Mouse (Mus musculus) megakaryocyte, embryonic 14.5 days (primary cell): ENCODE data around the gene Upb1. TPM values are rescaled to one million over a fixed set of nuclear protein-coding genes. Genes with fewer than 3 reads are reported as not detected.
A peak's percentile ranks its signal among the peaks of the same experiment; 100 is the strongest.

Experiments
- H3K27me3 ChIP-seq: replicated peaks from 2 replicates; pipeline ENCODE3; 2012; ENCODE audit warnings: inconsistent platforms
- H3K36me3 ChIP-seq: replicated peaks from 2 replicates; pipeline ENCODE3; 2012; ENCODE audit warnings: low read length, inconsistent platforms, mixed read lengths
- H3K4me1 ChIP-seq: 2 replicates; pipeline ENCODE4 v1.6.1; 2012; ENCODE audit warnings: inconsistent platforms
- H3K4me3 ChIP-seq: replicated peaks from 2 replicates; pipeline ENCODE3; 2012; ENCODE audit warnings: moderate library complexity, mild to moderate bottlenecking, inconsistent platforms
- H3K9me3 ChIP-seq: 2 replicates; pipeline ENCODE4 v1.6.1; 2012; ENCODE audit warnings: inconsistent platforms
- FLI1 ChIP-seq: IDR thresholded peaks from 2 replicates; pipeline ENCODE4 v1.6.1; 2012; ENCODE audit warnings: low read length, inconsistent platforms, mixed read lengths
- GATA1 ChIP-seq: IDR thresholded peaks from 3 replicates; pipeline ENCODE4 v1.6.1; 2012; ENCODE audit warnings: mixed read lengths, low read length, inconsistent platforms, borderline replicate concordance
- polyA plus RNA-seq: library from polyadenylated mRNA; stranded (reverse); fragments of >175 nt; gene quantifications from 2 replicates; pipeline ENCODE4 v1.2.3, GENCODE M21; 2012; ENCODE audit warnings: low replicate concordance; ENCODE audit not compliant: insufficient read depth

Upb1 gene
- polyA plus RNA-seq, 1 experiment: not detected

GRCm38 (mm10) chr10:75439211-75439811 is 38.4 kb downstream of the Upb1 start:
- Histone ChIP-seq H3K4me1 (peaks cover 50% of the 10 kb centered on the region), H3K4me3 (peak overlapping the region; percentile 7), H3K27me3 (peaks cover 34% of the 10 kb centered on the region), H3K9me3 (no peaks in the 10 kb centered on the region), H3K36me3 (no peaks in the 10 kb centered on the region)
- TF ChIP-seq FLI1 (no peak), GATA1 (no peak)

- peaks cover 36% of the 10 kb centered on the region for H3K27me3 ChIP-seq
- H3K9me3 ChIP-seq: no peaks in the 10 kb centered on the region
- no peaks in the 10 kb centered on the region for H3K36me3 ChIP-seq
- TF ChIP-seq FLI1: no peak
- no peak for TF ChIP-seq GATA1
- H3K4me3 ChIP-seq: no peak overlapping the region
- peaks cover 62% of the 10 kb centered on the region for H3K4me1 ChIP-seq
Measured at GRCm38 (mm10) chr10:75440756-75441155, 39.8 kb downstream of the Upb1 start.

DNA sequence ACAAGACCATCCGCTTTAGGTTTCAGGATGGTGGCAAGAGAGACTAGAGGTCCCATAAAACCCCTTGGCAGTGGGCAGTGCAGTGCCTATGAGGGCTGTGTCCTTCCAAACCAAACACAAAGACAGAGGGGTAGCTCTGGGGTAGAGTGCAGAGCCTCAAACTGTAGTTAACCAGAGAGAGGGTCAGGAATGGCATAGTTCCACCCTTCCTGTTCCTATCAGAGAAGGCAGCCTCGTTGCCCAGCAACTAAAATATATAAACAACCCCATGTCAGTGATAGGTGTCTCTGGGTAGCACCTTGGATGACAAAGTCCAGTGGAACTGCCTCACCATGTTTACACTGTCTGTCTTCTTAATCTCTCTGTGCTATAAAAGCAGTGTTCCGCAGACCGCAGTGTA is 40.9 kb downstream of the Upb1 start:
- peaks cover 39% of the 10 kb centered on the region for H3K27me3 ChIP-seq
- H3K4me1 ChIP-seq: peaks cover 59% of the 10 kb centered on the region
- no peak overlapping the region for H3K4me3 ChIP-seq
- TF ChIP-seq FLI1 (no peak), GATA1 (no peak)
- no peaks in the 10 kb centered on the region for H3K36me3 ChIP-seq
- no peaks in the 10 kb centered on the region for H3K9me3 ChIP-seq

DNA sequence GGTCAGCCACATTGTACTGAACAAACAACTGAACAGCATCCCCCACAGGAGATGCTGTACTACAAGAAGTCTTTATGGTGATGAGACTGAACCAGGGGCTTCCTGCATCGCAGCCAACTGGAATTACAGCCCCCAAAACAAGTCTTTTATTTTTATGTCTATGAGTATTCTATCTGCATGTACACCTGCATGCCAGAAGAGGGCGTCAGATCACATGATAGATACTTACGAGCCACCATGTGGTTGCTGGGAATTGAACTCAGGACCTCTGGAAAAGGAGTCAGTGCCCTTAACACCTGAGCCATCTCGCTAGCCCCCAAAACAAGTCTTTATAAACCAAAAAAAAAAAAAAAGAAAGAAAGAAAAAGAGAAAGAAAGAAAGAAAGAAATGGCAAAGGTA is 42.1 kb downstream of the Upb1 start:
- no peak for TF ChIP-seq GATA1
- TF ChIP-seq FLI1: no peak

GRCm38 (mm10) chr10:75444111-75444826 is 43.4 kb downstream of the Upb1 start:
- Histone ChIP-seq H3K4me3 (peak overlapping the region; percentile 50), H3K4me1 (peaks cover 63% of the 10 kb centered on the region), H3K27me3 (peaks cover 40% of the 10 kb centered on the region), H3K9me3 (no peaks in the 10 kb centered on the region), H3K36me3 (no peaks in the 10 kb centered on the region)
- TF ChIP-seq GATA1 (no peak), FLI1 (no peak)

More for the DNA sequence above, 42.1 kb downstream of the Upb1 start:
- Histone ChIP-seq H3K9me3 (no peaks in the 10 kb centered on the region), H3K4me1 (peaks cover 57% of the 10 kb centered on the region), H3K27me3 (peaks cover 39% of the 10 kb centered on the region), H3K36me3 (no peaks in the 10 kb centered on the region), H3K4me3 (no peak overlapping the region)

- no peaks in the 10 kb centered on the region for H3K9me3 ChIP-seq
- no peak overlapping the region for H3K4me3 ChIP-seq
- H3K4me1 ChIP-seq: peaks cover 59% of the 10 kb centered on the region
- H3K36me3 ChIP-seq: no peaks in the 10 kb centered on the region
- peaks cover 43% of the 10 kb centered on the region for H3K27me3 ChIP-seq
- TF ChIP-seq GATA1 (no peak), FLI1 (no peak)
Measured at GRCm38 (mm10) chr10:75445030-75445429, 44.1 kb downstream of the Upb1 start.

- no peaks in the 10 kb centered on the region for H3K9me3 ChIP-seq
- H3K4me3 ChIP-seq: no peak overlapping the region
- H3K36me3 ChIP-seq: no peaks in the 10 kb centered on the region
- peaks cover 46% of the 10 kb centered on the region for H3K27me3 ChIP-seq
- TF ChIP-seq FLI1 (no peak), GATA1 (no peak)
- H3K4me1 ChIP-seq: peaks cover 54% of the 10 kb centered on the region
Measured at GRCm38 (mm10) chr10:75446501-75447083, 45.7 kb downstream of the Upb1 start.

DNA sequence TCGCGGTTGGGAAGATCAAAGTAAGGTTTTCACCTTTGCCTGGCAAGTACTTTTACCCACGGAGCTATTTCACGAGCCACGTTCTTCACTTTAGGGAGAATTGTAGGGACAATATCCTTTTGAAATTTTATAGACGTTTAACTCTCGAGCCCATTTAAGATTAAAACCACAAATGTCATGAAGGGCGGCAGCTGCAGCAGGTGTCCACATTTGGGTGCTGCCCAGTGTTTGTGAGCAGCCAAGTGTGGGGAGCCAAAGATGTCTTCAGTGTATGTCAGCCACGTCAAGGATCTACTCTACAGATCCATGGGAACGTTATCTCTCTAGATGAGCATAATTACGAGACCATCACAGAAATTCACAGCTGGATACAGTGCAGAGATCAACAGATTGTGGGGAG is 46.6 kb downstream of the Upb1 start:
- Histone ChIP-seq H3K36me3 (no peaks in the 10 kb centered on the region), H3K4me1 (peaks cover 45% of the 10 kb centered on the region), H3K9me3 (no peaks in the 10 kb centered on the region), H3K27me3 (peaks cover 47% of the 10 kb centered on the region), H3K4me3 (no peak overlapping the region)
- TF ChIP-seq GATA1: no peak
- no peak for TF ChIP-seq FLI1

DNA sequence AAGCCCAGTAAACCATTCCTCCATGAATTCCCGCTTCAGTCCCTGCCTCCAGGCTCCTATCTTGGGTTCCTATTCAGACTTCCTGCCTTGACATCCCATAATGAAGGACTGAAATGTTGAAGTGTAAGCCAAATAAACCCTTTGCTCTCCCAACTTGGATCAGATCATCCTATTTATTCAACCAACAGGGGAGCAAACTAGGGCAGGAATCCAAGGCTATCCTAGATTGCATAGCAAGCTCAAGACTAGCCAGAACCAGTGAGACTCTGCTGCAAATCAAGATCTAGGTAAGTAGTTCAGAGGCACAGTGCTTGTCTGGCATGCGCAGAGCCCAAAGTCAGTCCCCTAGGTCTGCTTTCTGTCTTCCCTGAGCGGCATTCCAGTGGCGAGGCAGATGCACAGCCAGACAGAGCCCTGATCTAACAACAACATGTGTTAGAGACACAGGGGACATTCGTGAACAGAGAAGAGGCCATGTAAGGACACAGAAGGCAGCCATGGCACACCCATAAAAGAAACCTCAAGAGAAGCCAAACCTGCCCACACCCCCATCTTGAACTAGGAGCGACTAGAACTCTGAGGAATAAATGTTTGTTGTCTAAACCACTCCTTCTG is 48.0 kb downstream of the Upb1 start:
- peaks cover 42% of the 10 kb centered on the region for H3K27me3 ChIP-seq
- peaks cover 39% of the 10 kb centered on the region for H3K4me1 ChIP-seq
- H3K9me3 ChIP-seq: no peaks in the 10 kb centered on the region
- TF ChIP-seq FLI1 (no peak), GATA1 (no peak)
- H3K4me3 ChIP-seq: no peak overlapping the region
- no peaks in the 10 kb centered on the region for H3K36me3 ChIP-seq

GRCm38 (mm10) chr10:75450331-75450730 is 49.4 kb downstream of the Upb1 start:
- H3K27me3 ChIP-seq: peaks cover 41% of the 10 kb centered on the region
- TF ChIP-seq FLI1: no peak
- TF ChIP-seq GATA1: no peak
- H3K36me3 ChIP-seq: no peaks in the 10 kb centered on the region
- H3K4me3 ChIP-seq: no peak overlapping the region
- peaks cover 25% of the 10 kb centered on the region for H3K4me1 ChIP-seq
- H3K9me3 ChIP-seq: no peaks in the 10 kb centered on the region
